Mouse (Mus musculus) megakaryocyte, embryonic 14.5 days (primary cell): ENCODE data around the gene Hdhd3. TPM values are rescaled to one million over a fixed set of nuclear protein-coding genes. Genes with fewer than 3 reads are reported as not detected.

ENCODE experiments used
- H3K27me3 ChIP-seq: replicated peaks from 2 replicates; pipeline ENCODE3; 2012; ENCODE audit warnings: inconsistent platforms
- H3K36me3 ChIP-seq: replicated peaks from 2 replicates; pipeline ENCODE3; 2012; ENCODE audit warnings: low read length, inconsistent platforms, mixed read lengths
- H3K4me1 ChIP-seq: 2 replicates; pipeline ENCODE4 v1.6.1; 2012; ENCODE audit warnings: inconsistent platforms
- H3K4me3 ChIP-seq: replicated peaks from 2 replicates; pipeline ENCODE3; 2012; ENCODE audit warnings: moderate library complexity, mild to moderate bottlenecking, inconsistent platforms
- H3K9me3 ChIP-seq: 2 replicates; pipeline ENCODE4 v1.6.1; 2012; ENCODE audit warnings: inconsistent platforms
- FLI1 ChIP-seq: IDR thresholded peaks from 2 replicates; pipeline ENCODE4 v1.6.1; 2012; ENCODE audit warnings: low read length, inconsistent platforms, mixed read lengths
- GATA1 ChIP-seq: IDR thresholded peaks from 3 replicates; pipeline ENCODE4 v1.6.1; 2012; ENCODE audit warnings: mixed read lengths, low read length, inconsistent platforms, borderline replicate concordance
- polyA plus RNA-seq: library from polyadenylated mRNA; stranded (reverse); fragments of >175 nt; gene quantifications from 2 replicates; pipeline ENCODE4 v1.2.3, GENCODE M21; 2012; ENCODE audit warnings: low replicate concordance; ENCODE audit not compliant: insufficient read depth

The Hdhd3 gene
- polyA plus RNA-seq, 1 experiment, result 1.5 TPM

DNA sequence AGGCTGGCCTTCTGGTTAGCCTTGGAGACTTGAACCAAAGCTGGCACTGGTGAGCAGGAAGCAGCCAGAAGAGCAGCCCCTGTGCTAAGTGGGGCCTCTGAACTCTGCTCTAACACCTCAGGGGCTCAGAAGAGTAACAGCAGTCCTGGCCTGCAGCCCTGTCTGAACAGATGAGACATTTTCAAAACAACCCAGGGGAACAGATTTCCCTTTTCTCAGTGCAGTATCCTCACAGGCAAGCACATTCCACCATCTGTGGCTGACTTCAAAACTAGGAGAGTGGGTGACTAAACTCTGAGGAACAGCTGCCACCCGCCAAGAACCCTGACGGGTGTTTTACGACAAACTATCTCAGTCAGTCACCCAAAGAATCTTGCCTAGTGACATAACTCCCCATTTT lies 44.2 kb downstream of the Hdhd3 start:
- H3K9me3 ChIP-seq, result no peaks in the 10 kb centered on the region
- no peaks in the 10 kb centered on the region for H3K36me3 ChIP-seq
- H3K4me3 ChIP-seq, result no peak overlapping the region
- peaks cover 46% of the 10 kb centered on the region for H3K27me3 ChIP-seq
- TF ChIP-seq FLI1, result no peak
- no peak for TF ChIP-seq GATA1
- peaks cover 35% of the 10 kb centered on the region for H3K4me1 ChIP-seq

DNA sequence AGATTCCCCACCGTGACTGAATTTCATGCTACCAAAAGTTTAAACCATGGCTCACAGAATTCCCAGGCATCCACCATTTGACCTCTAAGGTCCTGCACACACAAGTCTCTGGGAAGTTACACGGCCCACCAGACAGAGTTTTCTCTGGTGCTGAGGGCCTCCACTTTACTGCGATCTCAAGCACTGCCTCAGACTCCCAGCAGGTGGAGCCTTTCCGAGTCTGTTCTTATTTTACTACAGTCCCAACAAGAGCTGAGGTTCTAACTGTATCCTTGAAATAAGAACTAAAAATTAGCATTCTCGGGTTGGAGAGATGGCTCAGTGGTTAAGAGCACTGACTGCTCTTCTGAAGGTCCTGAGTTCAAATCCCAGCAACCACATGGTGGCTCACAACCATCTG lies 48.3 kb downstream of the Hdhd3 start:
- Histone ChIP-seq H3K9me3 (peaks cover 6% of the 10 kb centered on the region), H3K4me1 (peaks cover 40% of the 10 kb centered on the region), H3K4me3 (no peak overlapping the region), H3K36me3 (no peaks in the 10 kb centered on the region), H3K27me3 (peaks cover 40% of the 10 kb centered on the region)
- no peak for TF ChIP-seq GATA1
- TF ChIP-seq FLI1, result no peak

Other genes with a start within 250 kb of the Hdhd3 start
- gene Slc31a2, start 240.9 kb downstream of the Hdhd3 start, polyA plus RNA-seq, result 2.3 TPM in 1 of 2 replicates, not detected in the other
- 6.5 and 13.1 TPM in 2 replicates for gene Fkbp15, start 142.9 kb downstream of the Hdhd3 start, polyA plus RNA-seq
- gene Slc31a1, start 142.7 kb downstream of the Hdhd3 start, polyA plus RNA-seq, result 0.58 and 2.0 TPM in 2 replicates
- gene Cdc26, start 94.8 kb downstream of the Hdhd3 start, polyA plus RNA-seq, result 1.1 and 25.0 TPM in 2 replicates
- gene Prpf4, start 94.7 kb downstream of the Hdhd3 start, polyA plus RNA-seq, result 0.44 and 2.8 TPM in 2 replicates
- gene Rnf183, start 68.2 kb downstream of the Hdhd3 start, polyA plus RNA-seq, result 4.9 and 10.5 TPM in 2 replicates
- 0.37 TPM in 1 of 2 replicates, not detected in the other for gene Wdr31, start 32.6 kb downstream of the Hdhd3 start, polyA plus RNA-seq
- not detected in 2 replicates for gene Bspry, start 23.4 kb downstream of the Hdhd3 start, polyA plus RNA-seq
- gene Alad, start 16.5 kb upstream of the Hdhd3 start, polyA plus RNA-seq, result 28.3 and 75.7 TPM in 2 replicates
- 4.7 and 21.6 TPM in 2 replicates for gene Pole3, start 21.6 kb upstream of the Hdhd3 start, polyA plus RNA-seq
- gene 4933430I17Rik, start 21.9 kb upstream of the Hdhd3 start, polyA plus RNA-seq, result not detected in 2 replicates
- 6.4 and 10.5 TPM in 2 replicates for gene Rgs3, start 56.4 kb upstream of the Hdhd3 start, polyA plus RNA-seq